Mouse (Mus musculus) lung, postnatal 0 days (tissue): ENCODE results near the gene Yipf6.

ENCODE experiments used
- CTCF ChIP-seq: IDR thresholded peaks from 2 replicates; pipeline ENCODE4 v1.5.1; 2016; ENCODE audit warnings: antibody characterized with exemption, mild to moderate bottlenecking
- EP300 ChIP-seq: IDR thresholded peaks from 2 replicates; pipeline ENCODE4 v1.6.1; 2016; ENCODE audit warnings: antibody characterized with exemption, mild to moderate bottlenecking, control low read depth

DNA sequence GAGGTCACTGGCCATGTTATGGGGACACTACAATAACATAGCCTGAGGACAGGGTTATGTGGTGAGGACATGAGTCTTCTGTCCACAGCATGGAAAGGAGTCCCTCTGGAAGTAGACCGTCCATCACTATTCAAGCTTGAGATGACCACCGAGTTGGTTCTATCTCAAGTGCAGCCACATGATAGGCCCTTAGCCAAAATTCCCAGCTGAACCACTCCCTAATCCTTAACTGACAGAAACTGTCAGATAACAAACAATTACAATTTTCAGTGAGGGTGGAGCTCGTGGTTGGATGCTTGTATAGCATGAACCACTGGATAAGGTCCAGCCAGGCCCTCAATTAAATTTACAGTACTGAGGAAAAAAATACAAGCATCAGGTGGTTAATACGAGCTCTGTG lies 22.9 kb downstream of the Yipf6 start:
- TF ChIP-seq EP300 (no peak), CTCF (no peak)
